Mouse (Mus musculus) intestine, embryonic 16.5 days (tissue): ENCODE measurements around the gene Rars. TPM values are rescaled to one million over a fixed set of nuclear protein-coding genes. Genes with fewer than 3 reads are reported as not detected.
A peak's percentile ranks its signal among the peaks of the same experiment; 100 is the strongest.

Source experiments
- ATAC-seq: fragments of 200-750 bp; cut with Nextera tagmentation; 2 replicates; pipeline ENCODE4 v1.8.0; 2017; ENCODE audit warnings: moderate TSS enrichment, moderate library complexity
- H3K27ac ChIP-seq: fragments of 300-500 bp; sonication (generic); 2 replicates; pipeline ENCODE4 v1.5.1; 2014; ENCODE audit warnings: mild to moderate bottlenecking, low read length
- H3K27me3 ChIP-seq: fragments of 300-500 bp; sonication (generic); replicated peaks from 2 replicates; pipeline ENCODE4 v1.6.1; 2014; ENCODE audit warnings: low read length, control low read depth, mixed read lengths; ENCODE audit not compliant: control insufficient read depth, insufficient read depth
- H3K36me3 ChIP-seq: fragments of 300-500 bp; sonication (generic); 2 replicates; pipeline ENCODE4 v1.6.1; 2014; ENCODE audit warnings: low read length, control low read depth; ENCODE audit not compliant: control insufficient read depth, insufficient read depth
- H3K4me1 ChIP-seq: fragments of 300-500 bp; sonication (generic); 2 replicates; pipeline ENCODE4 v1.6.1; 2014; ENCODE audit warnings: low read length, control low read depth, mixed read lengths; ENCODE audit not compliant: control insufficient read depth, insufficient read depth
- H3K4me2 ChIP-seq: fragments of 300-500 bp; sonication (generic); 2 replicates; pipeline ENCODE4 v1.6.1; 2014; ENCODE audit warnings: low read depth, low read length, control low read depth
- H3K4me3 ChIP-seq: fragments of 300-500 bp; sonication (generic); 2 replicates; pipeline ENCODE4 v1.5.1; 2014; ENCODE audit warnings: mild to moderate bottlenecking, low read length
- H3K9ac ChIP-seq: fragments of 300-500 bp; sonication (generic); 2 replicates; pipeline ENCODE4 v1.6.1; 2014; ENCODE audit warnings: low read depth, low read length
- H3K9me3 ChIP-seq: fragments of 300-500 bp; sonication (generic); 2 replicates; pipeline ENCODE4 v1.6.1; 2016; ENCODE audit warnings: low read length, control low read depth; ENCODE audit not compliant: control insufficient read depth
- WGBS: fragments of 180-500 bp; shearing (Covaris S2); extraction: QIAGEN DNeasy Blood & Tissue Kit; methylation state at CpG from one replicate; pipeline ENCODE4 v1.1.7; 2014; 5-methylcytosine and 5-hydroxymethylcytosine counted together
- polyA plus RNA-seq: library from polyadenylated mRNA; unstranded; fragments of >200 nt; fragmentation: Nextera tagmentation; extraction: Ambion mirVana; gene quantifications from 2 replicates; pipeline ENCODE4 v1.2.1, GENCODE M21; 2015

The Rars gene
- polyA plus RNA-seq = 132 and 139 TPM in 2 replicates

DNA sequence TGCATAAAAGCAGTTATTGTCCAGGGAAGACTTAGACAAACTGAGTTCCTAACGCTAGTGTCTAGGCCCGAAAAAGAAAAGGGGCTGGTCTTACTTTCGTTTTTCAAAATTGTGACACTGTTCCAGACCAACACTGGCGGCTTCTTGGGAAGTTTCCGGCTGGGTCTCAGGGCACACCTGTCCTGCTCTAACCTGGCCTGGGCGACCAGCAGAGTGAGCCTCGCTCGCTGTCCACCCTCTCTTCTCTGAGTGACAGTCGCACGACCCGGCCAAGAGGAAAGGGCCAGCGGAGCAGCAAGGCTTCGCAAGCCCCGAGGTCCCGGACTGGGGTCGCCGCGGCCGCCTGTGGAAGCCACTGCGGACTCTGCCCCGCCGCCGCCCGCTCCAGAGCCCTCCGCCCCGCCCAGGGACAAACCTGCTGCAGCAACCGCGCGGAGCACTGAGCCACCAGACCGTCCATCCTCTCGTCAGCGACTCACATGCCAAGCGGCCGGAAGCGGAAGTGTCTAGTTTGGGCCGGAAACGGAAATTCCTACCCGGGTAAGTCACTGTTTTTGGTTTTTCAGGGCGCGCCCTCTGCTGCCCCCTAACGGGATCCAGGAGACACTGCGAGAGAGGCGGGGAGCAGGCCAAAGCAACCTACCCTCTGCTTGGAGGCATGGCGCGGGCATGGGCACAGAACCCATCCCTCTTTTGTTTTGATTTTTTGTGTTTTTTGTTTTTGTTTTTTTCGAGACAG, at the start of gene Rars:
Gene Rars, minus strand, starts transcription at position 485 of the 739 bp plus-strand sequence.
- peak; percentile 86 for ATAC-seq
- Histone ChIP-seq H3K9me3 (no peaks in the 10 kb centered on the region), H3K4me3 (peak within 1 kb of the TSS; percentile 96), H3K9ac (peak within 1 kb of the TSS; percentile 96), H3K27me3 (no peaks in the 10 kb centered on the region), H3K4me1 (peaks cover 7% of the 10 kb centered on the region; the same call in 1 of the 2 replicates), H3K36me3 (no peaks in the 10 kb centered on the region), H3K4me2 (peak within 1 kb of the TSS; percentile 65), H3K27ac (peak within 1 kb of the TSS; percentile 77)
- 2% methylated on average over 45 of the region's 46 CpGs for WGBS

DNA sequence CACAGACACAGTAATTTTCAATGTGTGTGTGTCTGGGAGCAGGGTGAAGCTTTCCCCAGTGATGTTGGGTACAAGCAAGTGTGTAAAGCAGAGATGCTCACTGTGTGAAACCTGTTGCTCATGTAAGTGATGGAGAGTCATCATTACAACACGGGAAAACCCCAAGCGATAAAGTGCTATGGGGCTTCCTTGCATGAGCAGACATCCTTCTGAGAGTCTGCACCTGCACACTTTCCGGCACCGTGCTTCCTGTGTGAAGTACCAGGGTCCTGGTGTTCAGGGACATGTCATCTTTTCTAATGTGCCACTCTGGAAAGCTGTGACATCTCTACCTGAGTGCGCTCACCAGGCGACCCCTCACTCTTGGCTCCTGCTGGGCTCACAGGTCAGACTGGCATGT, 48.5 kb upstream of the Rars start:
- Histone ChIP-seq H3K27ac (no peak overlapping the region), H3K36me3 (no peaks in the 10 kb centered on the region; the same call in 1 of the 2 replicates), H3K9me3 (no peaks in the 10 kb centered on the region), H3K27me3 (no peaks in the 10 kb centered on the region), H3K4me3 (no peak overlapping the region), H3K4me1 (no peaks in the 10 kb centered on the region), H3K4me2 (no peak overlapping the region), H3K9ac (no peak overlapping the region)
- ATAC-seq = no peak
- WGBS = 95% methylated on average over 6 of the region's 6 CpGs

DNA sequence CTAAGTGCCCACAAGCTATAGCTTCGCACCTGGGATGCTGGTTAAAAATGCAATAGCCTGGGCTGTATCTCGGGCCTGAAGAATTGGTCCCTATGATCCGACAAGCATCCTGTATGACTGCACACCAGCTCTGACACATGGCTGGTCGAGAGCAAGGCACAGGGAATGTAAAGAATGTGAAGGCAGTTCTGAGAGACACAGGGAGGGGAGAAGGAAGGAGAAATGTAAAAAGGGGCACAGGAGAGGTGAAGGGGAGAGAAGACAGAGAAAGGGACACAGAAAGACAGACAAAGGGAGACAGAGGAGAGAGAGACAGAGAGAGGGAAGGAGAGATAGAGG, 44.2 kb upstream of the Rars start:
- Histone ChIP-seq H3K4me1 (peaks cover 7% of the 10 kb centered on the region; the same call in 1 of the 2 replicates), H3K4me3 (no peak overlapping the region), H3K27me3 (no peaks in the 10 kb centered on the region), H3K9me3 (no peaks in the 10 kb centered on the region), H3K27ac (no peak overlapping the region), H3K9ac (no peak overlapping the region), H3K4me2 (no peak overlapping the region), H3K36me3 (peaks cover 8% of the 10 kb centered on the region; the same call in 1 of the 2 replicates)
- ATAC-seq = no peak
- 54% methylated on average over 4 of the region's 4 CpGs for WGBS

DNA sequence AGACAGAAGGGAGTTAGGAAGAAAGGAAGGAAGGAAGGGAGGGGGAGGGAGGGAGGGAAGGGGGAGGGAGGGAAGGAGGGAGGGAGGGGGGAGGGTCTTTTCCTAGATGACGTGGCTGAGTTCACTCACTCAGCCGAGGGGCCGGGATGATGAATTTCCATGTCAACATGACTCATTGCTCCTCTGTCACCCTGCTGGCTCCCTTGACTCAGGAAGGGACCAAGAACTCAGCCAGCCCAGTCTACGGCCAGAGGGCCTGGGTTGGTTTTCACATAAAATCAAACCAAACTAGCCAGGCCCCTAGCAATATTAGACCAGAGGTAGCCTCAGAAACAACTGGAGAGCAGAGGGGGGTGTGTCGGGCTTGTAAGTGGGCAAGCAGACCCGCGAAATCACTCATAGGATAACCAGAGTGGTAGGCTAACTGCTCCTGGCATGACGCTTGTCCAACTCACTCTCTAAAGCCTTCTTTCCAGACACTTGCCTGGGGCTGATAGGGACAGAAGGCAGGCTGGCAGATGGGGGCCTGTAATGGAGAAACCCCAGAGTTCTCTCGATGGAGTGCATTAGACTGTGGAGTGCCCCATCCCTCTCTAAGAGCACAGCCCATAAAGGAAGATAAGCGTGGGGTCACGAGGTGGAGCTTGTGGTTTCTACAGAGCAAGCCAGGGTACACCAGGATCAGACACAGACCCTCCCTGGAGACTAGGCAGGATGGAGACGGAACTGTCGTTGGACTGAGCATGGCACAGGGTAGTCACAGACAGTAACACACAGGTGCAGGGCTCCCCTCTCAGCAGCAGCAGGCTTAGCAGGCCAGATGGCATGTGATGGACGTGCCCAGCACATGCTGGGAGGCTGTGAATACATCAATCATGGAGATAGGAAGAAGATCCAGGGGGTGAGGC, 43.6 kb upstream of the Rars start:
- no peak overlapping the region for H3K9ac ChIP-seq
- WGBS = 59% methylated on average over 14 of the region's 14 CpGs
- no peak for ATAC-seq

DNA sequence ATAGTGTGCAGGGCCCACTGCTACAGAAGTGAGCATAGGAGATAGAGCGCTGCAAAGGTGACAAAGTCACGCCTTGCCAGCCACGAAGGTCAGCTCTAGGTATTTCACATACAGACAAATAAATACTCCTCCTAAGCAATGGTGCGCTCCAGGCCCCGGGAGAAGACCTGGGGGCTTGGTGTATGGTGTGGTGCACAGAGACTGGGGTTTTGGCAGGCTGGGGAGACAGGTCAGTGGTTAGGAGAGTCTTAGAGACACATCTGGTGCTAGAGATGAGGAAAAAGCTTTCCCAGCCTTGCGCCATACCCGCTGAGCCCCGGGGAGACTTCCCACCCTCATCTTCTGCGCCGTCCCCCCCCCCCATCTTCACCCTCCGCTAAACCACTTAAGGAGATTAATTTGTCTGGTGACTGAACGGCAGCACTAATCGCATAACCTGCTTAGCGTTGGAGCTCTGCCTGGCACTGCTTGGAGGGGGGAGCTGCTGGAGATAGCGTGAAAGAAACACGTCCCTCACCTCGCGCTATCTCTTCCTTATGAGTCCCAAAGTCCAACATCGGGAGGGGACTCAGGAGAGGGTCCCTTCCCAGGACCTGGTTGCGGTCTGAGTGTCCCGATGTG, 39.4 kb upstream of the Rars start:
- Histone ChIP-seq H3K36me3 (0 out of 2 replicates have a peak, but pooled peaks cover 8% of the 10 kb centered on the region), H3K9me3 (no peaks in the 10 kb centered on the region), H3K27me3 (no peaks in the 10 kb centered on the region), H3K27ac (no peak overlapping the region), H3K4me1 (peaks cover 8% of the 10 kb centered on the region; the same call in 1 of the 2 replicates), H3K4me3 (no peak overlapping the region), H3K9ac (no peak overlapping the region), H3K4me2 (no peak overlapping the region)
- 31% methylated on average over 21 of the region's 21 CpGs for WGBS
- ATAC-seq = peak; percentile 39; the same call in 1 of the 2 replicates

More for the DNA sequence above, 43.6 kb upstream of the Rars start:
- Histone ChIP-seq H3K27ac (no peak overlapping the region), H3K4me3 (no peak overlapping the region), H3K4me2 (no peak overlapping the region), H3K9me3 (no peaks in the 10 kb centered on the region), H3K27me3 (no peaks in the 10 kb centered on the region), H3K36me3 (peaks cover 8% of the 10 kb centered on the region; the same call in 1 of the 2 replicates), H3K4me1 (peaks cover 8% of the 10 kb centered on the region; the same call in 1 of the 2 replicates)

DNA sequence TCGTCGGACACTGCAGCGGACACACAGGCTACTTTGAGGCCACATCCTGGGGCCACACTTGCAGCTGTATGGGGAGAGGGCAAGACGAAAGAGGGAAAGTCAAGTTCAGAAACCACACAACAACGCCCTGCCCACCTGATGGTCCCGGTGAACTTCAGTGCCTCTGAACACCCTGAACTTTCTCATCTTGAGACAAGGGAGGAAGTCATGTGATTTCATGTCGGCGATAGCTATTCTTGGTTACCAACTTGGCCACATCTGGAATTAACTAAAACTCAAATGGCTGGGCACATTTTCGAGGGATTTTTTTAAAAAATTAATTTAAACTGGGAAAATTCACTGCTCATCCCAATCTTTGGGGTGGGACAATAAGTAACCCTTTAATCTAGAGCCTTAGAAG, 36.7 kb upstream of the Rars start:
- Histone ChIP-seq H3K4me2 (no peak overlapping the region), H3K27me3 (no peaks in the 10 kb centered on the region), H3K9me3 (no peaks in the 10 kb centered on the region), H3K4me3 (no peak overlapping the region), H3K9ac (no peak overlapping the region), H3K4me1 (peaks cover 8% of the 10 kb centered on the region; the same call in 1 of the 2 replicates), H3K36me3 (0 out of 2 replicates have a peak, but pooled peaks cover 4% of the 10 kb centered on the region), H3K27ac (no peak overlapping the region)
- 85% methylated on average over 9 of the region's 9 CpGs for WGBS
- ATAC-seq = no peak

DNA sequence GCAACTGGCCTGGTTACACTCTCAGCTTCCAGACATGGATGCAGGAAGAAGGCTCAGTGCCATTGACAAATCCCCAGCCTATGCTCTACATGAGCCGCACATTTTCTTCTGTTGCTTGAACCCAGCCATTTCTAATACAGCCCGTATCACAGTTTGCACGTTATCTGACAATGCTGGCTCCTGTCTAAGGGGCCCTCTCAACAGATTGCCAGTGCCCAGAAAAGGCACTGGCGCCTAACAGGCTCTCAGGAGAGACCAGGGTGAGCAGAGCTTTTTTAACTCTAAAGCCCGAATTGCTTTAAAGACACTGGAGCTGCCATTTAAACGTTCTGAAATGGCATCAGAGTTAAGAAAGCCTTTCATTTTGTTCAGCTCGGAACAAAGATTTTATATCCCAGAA, 31.8 kb upstream of the Rars start:
- Histone ChIP-seq H3K27ac (no peak overlapping the region), H3K9me3 (no peaks in the 10 kb centered on the region), H3K4me2 (no peak overlapping the region), H3K4me1 (no peaks in the 10 kb centered on the region), H3K9ac (no peak overlapping the region), H3K36me3 (no peaks in the 10 kb centered on the region), H3K4me3 (no peak overlapping the region), H3K27me3 (no peaks in the 10 kb centered on the region)
- WGBS = 75% methylated on average over 7 of the region's 7 CpGs
- no peak for ATAC-seq

DNA sequence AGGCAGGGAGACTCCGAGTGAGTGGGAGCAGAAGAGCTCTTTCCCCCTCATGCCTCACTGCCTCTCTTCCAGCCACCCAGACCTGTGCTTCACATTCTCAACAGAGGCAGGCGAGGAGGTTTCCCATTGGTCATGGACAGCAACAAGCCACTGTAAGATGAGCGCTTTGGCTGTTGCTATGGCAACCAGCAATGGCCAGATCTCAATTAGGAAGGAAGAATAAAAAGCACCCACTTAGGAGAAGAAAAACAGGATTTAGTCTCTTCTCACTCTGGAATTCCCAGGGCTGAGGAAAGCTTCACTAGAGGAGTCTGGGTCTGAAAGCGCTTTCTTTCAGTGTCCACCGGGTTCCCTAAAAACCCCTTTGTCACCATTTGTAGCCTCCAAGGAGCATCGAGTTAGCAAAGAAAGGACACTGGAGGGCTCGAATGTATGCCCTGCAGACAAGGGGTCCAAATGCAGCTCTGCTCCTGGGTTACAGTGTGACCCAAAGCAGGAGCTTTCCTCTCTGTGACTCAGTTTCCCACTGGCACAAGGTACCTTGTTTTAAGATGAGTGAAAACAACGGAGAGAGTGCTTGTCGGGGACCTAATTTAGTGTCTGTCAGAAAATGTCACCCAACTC, 30.8 kb upstream of the Rars start:
- Histone ChIP-seq H3K27me3 (no peaks in the 10 kb centered on the region), H3K27ac (no peak overlapping the region), H3K4me3 (no peak overlapping the region), H3K9ac (no peak overlapping the region), H3K36me3 (no peaks in the 10 kb centered on the region), H3K4me1 (no peaks in the 10 kb centered on the region), H3K9me3 (no peaks in the 10 kb centered on the region), H3K4me2 (no peak overlapping the region)
- WGBS = 39% methylated on average over 9 of the region's 9 CpGs
- peak; percentile 76 for ATAC-seq
